Mouse (Mus musculus) spleen, adult 18-20 months (tissue): ENCODE measurements at regions not wholly inside any gene's neighbourhood (a gene's known extent, or its start where the extent isn't known, plus 50 kb on each side); places are given as distances from the start of the nearest gene placed in this dataset.
"Not testable (repeated sequence)": the region's sequence is repeated elsewhere in the genome, so short reads cannot be mapped to it uniquely, and the experiment has no call there.

Experiments
- DNase-seq, 2 experiments: peaks; one replicate each; pipeline ENCODE4 v3.0.0; 2022; ENCODE audit warnings: mixed read lengths in 2 of 2

DNA sequence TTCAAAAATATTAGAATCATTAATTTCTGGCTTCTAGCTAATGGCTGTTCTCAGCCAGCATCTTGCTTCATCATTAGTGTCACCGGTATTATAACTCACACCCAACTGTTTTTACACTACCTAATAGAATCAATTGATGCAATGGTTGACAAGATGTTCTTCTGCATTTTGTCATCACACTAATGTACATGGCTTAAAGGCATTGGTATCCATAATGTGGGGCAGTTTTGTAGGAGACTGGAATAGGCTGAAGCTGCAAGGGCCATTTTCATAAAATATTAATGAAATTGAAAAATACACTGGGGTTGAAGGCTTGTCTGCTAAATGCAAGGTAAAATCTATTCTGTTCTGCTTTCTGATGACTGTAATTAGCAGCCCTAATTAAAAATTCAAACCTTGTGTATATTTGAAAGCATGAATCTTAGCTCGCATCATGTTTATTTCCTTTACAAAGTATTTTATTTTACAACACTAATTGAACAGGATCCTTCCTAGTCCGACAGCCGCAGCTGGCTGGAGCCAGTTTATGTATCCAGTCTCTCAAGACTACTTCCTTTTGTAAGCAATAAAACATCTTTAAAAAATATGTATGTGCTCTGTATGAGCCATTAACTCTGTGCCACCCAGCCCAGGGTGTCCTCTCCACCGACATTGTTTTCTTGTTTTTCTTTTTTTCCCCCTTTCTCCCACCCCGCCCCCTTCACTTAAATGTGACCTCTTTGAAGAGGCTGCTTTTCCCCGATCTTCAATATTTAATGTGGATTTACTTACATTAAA, 259.6 kb downstream of the Pou4f1 start:
- DNase-seq = no peak

DNA sequence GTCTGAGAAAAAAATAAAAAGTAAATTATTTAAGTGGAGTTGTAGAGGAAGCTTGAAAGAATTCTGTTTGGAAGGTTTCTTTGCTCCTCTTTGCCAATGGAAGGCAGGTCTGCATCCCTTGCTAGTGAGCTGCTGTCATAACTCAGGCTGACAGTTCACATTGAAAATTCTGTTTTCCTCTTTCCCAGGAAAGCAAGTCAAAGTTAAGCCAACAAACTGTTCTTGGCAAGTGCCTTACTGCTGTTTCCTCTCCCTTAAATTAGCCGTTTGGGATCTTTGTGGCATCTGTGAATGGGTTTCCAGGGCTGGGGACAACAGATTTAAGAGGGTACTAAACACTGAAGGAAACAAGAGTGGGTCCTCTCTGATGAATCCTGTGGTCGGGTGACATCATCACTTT, 261.2 kb downstream of the Pou4f1 start:
- no peak for DNase-seq

DNA sequence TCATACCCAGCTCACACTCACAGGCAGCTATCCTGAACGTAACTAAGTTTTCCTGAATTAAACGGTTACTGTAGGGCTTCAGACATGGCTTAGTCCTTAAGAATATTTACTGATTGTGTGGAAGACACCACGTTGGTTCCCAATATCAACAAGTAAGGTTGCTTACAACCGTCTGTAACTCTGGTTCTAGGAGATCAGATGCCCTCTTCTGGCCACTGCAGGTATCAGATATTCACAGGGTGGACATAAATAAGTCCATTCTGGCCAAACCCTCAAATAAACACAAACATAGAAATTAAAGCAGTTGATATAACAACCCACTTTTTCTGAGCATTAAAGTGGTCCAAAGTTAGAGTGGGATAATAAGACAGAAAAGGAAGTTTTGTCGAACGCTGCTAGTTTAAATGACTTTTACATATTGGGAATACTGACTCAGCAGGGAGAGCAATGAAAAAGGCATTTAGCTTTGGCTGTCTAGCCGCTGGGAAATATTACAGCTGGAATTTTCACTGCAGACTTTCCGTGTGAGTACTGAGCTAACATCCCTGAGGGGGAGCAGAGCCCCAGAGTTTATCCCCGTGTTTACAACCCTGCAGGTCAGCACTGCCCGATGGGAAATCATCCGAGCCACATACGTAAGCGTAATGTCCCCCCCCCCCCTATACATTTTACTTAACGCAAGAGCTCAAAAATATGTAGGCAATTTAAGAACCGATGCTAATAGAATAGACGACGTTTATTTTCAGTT, 264.4 kb downstream of the Pou4f1 start:
- no peak for DNase-seq

DNA sequence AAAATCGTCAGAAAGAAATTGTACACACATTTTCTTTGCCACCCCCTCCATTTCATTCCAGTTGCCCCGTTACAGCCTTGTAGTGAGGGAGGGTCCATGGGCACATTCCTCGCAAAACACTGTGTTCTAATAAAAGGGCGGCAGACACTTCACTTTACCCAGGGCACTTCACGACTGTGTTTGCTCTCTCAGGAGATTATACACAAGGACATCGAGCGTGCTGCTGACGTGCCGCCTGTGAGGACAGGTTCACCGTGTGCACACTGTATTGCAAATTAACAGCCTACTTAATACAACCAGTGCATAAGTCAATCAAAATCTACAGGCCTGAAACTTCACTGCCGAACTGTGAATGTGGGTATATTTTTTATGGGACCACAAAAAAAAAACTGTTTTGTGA, 274.6 kb downstream of the Pou4f1 start:
- no peak for DNase-seq

DNA sequence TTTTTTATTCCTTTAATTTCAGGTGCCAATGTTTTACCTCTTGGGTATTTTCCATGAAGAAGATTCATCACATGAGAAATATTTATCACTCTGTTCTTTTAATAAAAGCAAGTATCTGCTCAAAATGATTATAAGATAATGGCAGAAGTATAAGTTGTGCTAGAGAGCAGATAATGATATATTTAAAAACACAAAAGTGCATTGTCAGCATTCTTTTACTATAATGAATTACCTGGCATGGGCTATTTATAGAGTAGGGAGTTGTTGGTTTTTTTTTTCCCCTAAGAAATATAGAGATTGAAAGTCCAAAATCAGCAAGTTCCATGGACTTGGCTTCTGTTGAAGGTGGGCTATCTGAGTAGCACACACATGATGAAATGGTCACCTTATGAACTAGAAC, 292.7 kb downstream of the Pou4f1 start:
- DNase-seq = no peak

DNA sequence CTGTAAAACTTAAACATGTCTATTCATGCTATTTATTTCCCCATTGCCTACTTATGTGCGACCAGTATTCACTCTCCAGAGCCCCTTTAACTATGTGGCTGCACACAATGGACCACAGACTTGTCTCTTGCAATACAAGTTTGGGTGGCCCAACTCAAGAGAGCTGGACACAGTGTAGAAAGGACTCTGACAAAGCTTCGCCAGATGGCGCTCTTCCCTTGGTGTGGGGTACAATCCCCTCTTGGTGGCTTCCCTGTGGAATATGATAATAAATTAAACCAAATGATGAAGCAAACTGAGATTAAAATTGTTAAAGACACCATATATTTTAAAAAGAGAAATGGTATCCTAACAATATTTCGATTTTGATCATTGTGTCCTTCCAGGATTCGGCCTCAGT, 302.6 kb upstream of the Ednrb start:
- no peak for DNase-seq

DNA sequence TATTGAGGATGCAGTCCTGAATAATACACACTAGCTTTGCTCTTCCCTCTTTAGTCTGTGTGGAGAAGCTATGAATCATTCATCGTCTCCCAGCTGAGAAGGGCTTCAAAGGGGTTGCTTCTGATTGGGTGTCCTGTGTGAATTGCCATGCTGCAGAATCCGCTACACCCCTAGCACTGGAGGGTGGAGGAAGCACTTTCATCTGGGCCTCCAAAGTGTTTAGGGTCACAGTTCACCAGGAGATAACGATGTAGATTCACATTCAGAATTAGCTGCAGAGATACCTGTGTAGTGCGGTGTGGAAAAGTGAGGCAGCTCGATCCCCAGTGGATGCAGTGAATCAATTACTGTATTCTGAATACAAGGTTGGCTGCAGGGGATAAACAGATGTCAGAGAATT, 301.2 kb upstream of the Ednrb start:
- no peak for DNase-seq

DNA sequence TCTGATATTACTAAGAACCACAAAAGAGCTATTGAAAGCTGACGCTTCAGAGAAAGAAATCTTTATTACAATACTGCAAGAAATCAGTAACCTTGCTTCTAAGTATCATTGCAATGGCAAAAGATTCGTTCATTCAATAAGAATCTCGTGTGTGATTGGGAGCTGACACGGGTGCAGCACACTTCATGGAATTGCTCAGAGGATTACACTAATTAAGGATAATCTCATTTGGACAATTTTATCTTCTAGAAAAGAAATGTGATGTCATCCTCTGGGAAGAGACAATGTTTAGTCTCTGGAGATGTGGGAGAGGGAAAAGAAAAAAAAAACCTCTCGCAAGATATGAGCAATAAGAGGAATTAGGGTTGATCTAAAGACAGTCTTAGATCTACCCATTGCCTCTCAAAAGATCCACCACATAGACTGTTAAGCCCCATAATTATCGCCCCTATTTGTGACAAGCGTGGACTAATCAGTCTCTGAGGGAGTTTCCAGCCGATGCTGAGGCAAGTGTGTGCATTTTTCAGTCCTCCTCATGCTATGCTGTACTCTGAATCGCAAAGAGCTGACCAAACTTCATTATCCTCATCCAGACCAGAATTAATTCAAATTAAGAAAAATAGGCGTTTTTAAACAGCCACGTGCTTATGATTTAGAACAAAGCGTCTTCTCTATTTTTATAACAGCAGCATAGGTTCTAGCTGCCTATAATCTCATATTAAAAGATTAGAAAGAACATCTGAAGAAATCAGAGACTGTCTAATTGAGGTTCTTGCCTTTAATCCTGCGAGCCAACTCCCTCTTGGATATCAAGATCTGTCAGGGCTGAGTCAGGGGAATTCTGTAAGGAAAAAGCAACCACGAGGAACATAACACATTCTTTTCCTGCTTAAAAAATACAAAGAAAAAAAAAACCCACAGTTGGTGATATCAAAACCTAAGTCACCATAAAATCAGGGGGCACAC, 271.1 kb upstream of the Ednrb start:
- DNase-seq = no peak

DNA sequence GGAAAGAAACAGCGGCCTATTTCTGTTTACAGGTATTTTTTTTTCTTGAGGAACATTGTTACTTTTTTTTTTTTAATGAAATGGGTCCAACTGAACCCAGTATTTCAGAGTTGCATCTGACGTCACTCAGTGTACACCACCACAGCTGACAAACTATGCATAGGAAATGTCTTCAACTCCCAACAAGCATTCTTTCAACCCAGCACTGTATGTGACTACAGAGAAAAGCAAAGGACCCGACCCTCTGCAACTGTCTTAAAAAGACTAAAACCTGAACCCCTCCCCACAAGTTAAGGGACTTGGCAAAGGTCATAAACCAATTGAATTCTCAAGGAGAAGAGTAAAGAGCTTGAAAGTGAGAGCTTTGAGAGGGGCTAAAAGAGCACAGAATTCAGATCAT, 270.0 kb upstream of the Ednrb start:
- DNase-seq = no peak

DNA sequence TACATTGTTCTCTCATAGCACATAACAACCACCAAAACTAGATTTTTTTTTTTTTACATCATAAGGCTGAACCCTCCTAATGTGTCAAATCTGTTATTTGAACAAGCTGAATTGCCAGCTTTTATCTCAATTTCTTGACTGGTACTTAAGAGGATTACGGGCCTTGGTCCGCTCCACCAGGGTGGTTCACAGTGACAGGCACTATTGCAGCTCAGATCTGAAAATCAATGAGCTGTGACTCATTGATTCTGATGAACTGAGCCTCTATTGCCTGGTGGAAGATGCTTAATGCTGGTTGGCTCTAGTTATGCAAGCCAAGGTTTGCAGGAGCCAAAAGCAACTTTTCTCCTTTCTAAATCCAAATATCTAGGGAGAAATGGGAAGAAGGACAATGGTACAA, 269.2 kb upstream of the Ednrb start:
- no peak for DNase-seq

DNA sequence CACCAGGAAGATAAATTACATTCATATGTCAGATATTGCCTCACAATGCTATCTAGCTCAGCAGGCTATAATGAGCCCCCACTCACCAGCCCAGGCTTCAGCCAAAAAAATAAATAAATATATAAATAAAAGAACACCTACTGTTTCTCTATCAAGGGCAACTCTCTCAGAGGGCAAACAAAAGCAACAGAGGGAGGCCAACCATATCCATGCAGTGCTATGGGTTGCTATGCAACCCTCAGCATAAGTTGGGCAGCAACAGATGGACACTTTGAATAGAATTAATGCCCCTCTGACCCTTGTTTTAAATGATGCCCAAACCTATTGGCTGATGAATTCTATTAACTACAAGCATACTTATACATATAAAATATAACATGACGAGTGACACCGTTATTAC, 242.2 kb upstream of the Ednrb start:
- DNase-seq = no peak

DNA sequence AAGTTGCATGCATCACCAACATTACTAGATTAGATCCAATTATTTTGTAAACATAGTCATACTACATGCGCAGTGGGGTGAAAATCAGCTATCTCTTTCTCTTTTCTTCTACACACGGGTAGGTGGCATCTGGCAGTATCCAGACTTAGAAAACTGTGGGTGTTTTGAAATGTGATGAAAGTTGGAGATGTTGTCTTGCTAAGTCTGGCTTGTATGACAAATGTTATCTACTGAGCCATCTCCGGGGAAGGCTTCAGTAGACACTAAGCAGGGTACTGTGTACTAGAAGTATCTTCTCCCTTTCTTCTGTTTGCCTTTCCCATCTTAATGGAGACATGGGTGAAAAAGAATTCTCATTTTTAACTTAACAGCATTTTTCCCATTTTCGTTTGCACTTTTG, 220.0 kb upstream of the Ednrb start:
- DNase-seq = not testable (repeated sequence)

DNA sequence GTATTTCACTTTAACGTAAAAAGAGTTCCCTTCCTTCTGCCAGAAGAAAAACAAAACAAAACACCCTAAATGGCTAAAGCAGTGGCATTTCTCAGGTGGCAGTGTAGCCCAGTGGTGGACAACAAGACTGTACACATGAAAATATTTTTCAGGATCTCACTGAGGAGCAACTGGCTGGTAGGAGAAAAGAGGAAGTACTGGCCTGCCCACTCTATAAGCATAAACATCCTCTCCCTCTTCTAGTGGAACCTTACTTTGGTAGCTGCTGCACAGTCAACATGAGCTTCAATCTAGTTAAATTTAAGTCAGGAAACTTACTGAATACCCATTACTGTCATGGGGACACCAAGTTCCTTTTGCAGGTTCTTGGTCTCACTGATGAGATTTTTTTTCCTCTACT, 209.5 kb upstream of the Ednrb start:
- DNase-seq = no peak

DNA sequence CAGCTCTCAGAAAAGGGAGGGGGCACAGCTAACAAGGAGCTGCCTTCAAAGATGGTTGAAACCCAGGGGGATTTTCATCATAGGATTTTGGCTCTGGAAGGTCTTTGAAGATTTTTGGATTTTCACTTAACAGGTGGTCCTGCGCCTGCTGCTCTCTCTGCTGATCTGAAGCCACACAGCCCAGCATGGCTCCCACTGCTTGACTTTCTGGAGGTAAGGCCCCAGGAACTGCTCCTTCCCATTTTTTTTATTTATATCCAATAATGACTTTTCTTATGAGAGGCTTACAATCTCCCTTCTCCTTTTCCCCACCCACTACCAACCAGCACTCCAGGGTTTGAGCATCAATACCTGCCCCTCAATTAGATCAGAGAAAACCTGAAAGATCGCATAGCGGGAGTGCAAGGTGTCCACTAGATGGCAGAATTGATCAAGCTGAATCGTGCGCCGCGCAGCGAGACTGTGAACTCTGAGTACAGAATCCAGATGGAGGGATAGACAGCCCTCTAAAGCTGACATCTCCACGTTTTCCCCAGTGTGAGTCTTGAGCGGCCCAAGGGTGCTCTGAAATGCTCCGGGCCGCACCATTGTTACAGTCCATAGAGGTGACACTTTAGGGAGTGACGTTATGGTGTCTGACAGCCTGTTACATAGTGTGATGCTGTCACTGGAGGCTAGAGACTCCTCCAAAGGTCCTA, 194.6 kb upstream of the Ednrb start:
- DNase-seq = peak in 1 of 2 experiments; percentile 13

DNA sequence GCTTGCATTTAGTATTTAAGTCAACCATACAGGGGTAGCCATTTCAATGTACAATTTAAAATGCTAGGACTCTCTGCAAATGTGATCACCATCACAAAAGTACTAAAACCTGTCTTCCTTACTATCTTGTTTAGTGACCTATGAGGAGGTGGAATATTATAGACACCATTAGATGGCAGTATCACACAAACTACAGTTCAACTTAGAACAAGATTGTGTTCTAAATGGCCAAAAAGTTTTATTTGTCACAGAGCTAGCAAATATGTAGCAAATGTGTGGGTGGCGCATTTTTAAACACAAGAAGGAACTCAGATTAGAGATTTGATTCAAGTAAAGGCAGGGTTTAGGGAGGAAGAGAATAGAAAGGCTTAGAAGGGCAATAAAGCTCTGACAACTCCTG, 189.4 kb upstream of the Ednrb start:
- DNase-seq = no peak

DNA sequence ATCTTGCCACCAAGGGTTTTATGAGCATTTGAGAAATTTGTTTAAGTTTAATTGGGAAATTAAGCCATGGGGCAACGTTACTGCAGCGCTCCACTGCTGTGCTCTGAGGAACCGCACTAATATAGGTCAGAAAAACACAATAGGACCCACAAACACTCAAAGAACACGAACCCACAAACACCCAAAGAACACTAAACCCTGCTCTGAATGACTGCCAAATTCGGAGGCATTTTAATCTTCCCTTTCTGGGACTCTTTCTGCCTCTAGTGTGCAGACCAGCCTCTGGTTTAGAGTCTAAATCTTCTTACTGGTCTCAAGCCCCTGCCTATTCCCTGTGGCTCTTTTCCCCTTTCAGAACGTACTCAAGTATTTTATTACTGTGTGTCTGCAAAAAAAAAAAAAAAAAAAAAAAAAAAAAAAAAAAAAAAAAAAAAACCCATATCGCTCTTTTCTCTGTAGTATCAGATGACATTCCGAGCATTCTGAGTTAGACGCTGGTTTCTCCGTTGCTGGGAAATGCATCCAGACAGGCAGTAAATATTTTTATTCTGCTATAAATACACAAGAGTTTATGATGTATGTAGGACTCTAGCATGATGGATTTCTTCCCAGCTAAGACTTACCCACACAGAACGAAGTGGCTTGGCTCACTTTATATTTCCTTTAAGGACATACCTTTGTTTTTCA, 186.7 kb upstream of the Ednrb start:
- DNase-seq = no peak

DNA sequence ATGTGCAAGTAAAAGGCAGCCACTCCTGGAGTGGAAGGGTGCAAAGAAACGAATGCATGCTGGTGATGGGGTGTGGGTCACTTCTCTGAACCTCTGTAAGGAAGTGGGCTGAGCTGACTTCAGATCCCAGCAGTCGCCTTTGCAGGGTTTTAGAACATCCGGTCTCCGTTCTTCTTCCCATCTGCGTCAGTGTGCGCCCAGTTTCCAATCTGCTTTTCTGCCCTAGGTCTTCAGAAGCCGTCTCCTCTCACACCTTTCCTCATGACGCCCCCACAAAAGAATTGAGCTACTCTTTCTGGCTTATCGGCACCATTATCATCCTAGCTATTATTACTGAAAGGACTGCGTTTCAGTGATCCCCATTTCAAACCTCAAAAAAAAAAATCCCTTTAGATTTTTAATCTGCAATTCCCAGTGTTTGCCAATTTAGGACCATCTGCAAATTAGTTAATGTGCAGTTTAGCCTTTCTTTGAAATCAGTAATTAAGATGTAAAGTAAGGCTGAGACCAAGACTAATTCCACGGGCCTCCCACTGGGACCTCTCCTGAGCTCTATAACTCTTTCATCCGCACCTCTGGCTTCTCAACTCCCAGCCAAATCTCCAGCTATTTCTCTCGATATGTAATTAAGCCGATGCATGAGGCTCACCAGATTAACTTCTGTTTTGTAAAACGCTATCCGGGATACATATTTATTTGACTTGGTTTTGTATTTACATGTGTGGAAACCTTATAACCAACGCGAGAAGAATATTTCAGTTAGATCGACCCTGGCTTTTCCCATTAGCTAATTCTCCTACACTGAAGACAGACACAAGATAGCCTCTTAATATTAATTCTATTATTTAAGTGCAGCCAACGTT, 185.7 kb upstream of the Ednrb start:
- no peak for DNase-seq

DNA sequence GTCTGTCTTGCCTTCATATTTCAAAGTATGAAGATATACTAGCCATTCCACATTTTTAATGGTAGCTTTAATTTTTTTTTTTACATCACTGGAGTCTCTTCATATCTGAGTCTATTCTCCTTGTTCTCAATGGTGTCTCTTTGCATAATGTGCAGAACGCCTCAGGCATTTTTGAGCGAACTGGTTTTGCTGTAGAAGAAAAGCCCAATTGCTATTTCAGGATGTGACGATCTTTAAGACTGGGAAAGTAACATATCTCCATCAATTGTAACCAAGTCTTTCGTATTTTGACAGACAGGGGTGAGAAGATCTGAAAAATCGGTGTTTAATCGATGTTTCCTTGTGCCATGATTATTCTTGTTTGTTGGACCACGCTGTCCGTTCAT, 183.7 kb upstream of the Ednrb start:
- no peak for DNase-seq

DNA sequence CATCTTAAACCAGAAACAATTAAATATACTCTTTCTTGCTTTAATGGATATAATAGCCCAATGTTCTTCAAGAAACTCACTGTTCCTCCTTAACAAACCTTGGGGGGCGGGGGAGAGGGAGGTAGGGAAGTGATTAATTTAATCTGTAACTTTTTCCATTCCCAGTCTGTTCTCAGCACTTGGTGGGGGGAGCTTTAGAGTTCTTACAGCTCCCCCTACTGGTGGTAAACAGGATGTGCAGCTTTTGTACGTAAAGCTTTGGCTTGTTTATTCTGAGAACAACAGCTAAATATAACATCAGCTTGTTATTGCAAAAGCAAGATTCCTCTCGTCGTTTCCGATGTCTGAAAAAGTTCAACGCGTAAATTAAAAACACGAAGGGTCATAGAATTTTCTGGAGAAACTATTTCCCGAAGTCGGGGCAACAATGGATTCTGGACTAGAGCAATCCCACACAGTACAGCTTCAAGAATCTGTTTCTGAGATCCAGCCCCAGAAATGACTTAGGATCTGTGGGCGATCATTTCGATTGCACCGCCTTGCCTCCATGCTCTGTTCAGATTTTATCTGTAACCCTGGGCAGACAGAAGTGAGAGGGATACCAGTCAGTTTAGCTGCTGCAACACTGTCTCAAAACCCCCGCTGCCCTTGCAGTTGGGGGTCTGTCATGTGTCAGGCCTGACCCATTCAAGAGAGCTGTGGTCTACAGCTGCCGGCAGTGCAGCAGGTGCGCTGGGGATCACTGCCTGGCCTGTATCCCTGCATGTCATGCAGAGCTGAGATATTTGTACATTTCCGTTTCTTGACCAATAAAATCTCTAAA, 183.1 kb upstream of the Ednrb start:
- peak in 1 of 2 experiments; percentile 5 for DNase-seq

DNA sequence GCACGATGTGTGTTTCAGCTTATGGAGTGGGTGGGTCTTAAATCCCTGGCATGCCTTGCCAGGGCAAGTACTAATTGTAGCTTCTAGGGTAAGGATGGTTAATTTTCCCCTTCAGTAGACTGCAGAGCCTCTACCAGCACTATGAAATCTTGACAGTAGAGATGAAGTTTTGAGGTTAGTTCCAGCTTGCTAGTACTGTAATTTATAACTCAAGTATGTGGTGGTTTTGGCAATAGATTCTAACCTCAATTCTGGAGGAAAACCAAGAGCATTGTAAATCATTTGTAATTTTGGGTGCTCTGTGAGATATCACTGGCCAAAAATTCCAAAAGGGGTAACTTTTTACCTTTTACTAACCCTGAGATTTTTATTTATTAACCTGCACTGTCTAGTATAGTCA, 164.3 kb upstream of the Ednrb start:
- no peak for DNase-seq
